Mouse (Mus musculus) CH12.LX (cell line): ENCODE measurements around the gene Ptgdr. TPM values are rescaled to one million over a fixed set of nuclear protein-coding genes. Genes with fewer than 3 reads are reported as not detected.
"Not testable (repeated sequence)": the region's sequence is repeated elsewhere in the genome, so short reads cannot be mapped to it uniquely, and the experiment has no call there.

Source experiments
- DNase-seq: peaks from one replicate; pipeline ENCODE4 v3.0.0-alpha.2; 2013; ENCODE audit errors: extremely low read depth
- H3K27ac ChIP-seq: 2 replicates; pipeline ENCODE4 v1.5.1; 2012; ENCODE audit warnings: low read depth, mild to moderate bottlenecking, control low read depth, moderate library complexity; ENCODE audit not compliant: insufficient read depth
- H3K27me3 ChIP-seq: replicated peaks from 2 replicates; pipeline ENCODE3; 2012; ENCODE audit warnings: inconsistent platforms
- H3K36me3 ChIP-seq, 2 experiments: replicated peaks in 1 of 2; 2 replicates each; pipeline versions ENCODE3 to v1.6.1; 2012; ENCODE audit warnings: inconsistent platforms in 1 of 2, low read length in 1 of 2, mild to moderate bottlenecking in 1 of 2, mixed read lengths in 1 of 2, moderate library complexity in 1 of 2; ENCODE audit not compliant: control insufficient read depth in 1 of 2, insufficient read depth in 1 of 2
- H3K4me1 ChIP-seq, 2 experiments: 2 replicates each; pipeline ENCODE4 v1.6.1; 2012; ENCODE audit warnings: inconsistent platforms in 1 of 2, moderate library complexity in 1 of 2; ENCODE audit not compliant: insufficient read depth in 2 of 2, control insufficient read depth in 1 of 2
- H3K4me2 ChIP-seq: 2 replicates; pipeline ENCODE4 v1.6.1; 2012; ENCODE audit warnings: low read depth, mild to moderate bottlenecking, control low read depth; ENCODE audit not compliant: poor library complexity, insufficient read depth, severe bottlenecking
- H3K4me3 ChIP-seq, 3 experiments: fragments of 150-350 bp in 1 of 3; sonication (generic) in 1 of 3; replicated peaks in 1 of 3; 2 replicates each; pipeline versions ENCODE3 to v1.5.1; 2011 to 2012; ENCODE audit warnings: low read depth in 2 of 3, low read length in 2 of 3, mild to moderate bottlenecking in 2 of 3, moderate library complexity in 2 of 3, control low read depth in 1 of 3, improper control_type of control experiment in 1 of 3, inconsistent platforms in 1 of 3, mixed read lengths in 1 of 3; ENCODE audit not compliant: poor library complexity in 1 of 3
- H3K79me2 ChIP-seq: replicated peaks from 2 replicates; pipeline ENCODE4 v1.6.1; 2012; ENCODE audit warnings: mild to moderate bottlenecking, moderate library complexity; ENCODE audit not compliant: control insufficient read depth, poor library complexity, insufficient read depth, severe bottlenecking; ENCODE audit errors: extremely low read depth
- H3K9ac ChIP-seq: 2 replicates; pipeline ENCODE4 v1.6.1; 2012; ENCODE audit warnings: low read depth, mild to moderate bottlenecking, control low read depth, moderate library complexity; ENCODE audit not compliant: insufficient read depth
- H3K9me3 ChIP-seq: replicated peaks from 2 replicates; pipeline ENCODE3; 2012; ENCODE audit warnings: low read length, inconsistent platforms, mixed read lengths
- BHLHE40 ChIP-seq: IDR thresholded peaks from 2 replicates; pipeline ENCODE4 v1.6.1; 2011; ENCODE audit warnings: mild to moderate bottlenecking, low read depth, low read length, improper control_type of control experiment
- CHD2 ChIP-seq: IDR thresholded peaks from 2 replicates; pipeline ENCODE4 v1.6.1; 2011; ENCODE audit warnings: low read length, improper control_type of control experiment
- ELF1 ChIP-seq: IDR thresholded peaks from 2 replicates; pipeline ENCODE4 v1.6.1; 2014; ENCODE audit warnings: low read depth, mild to moderate bottlenecking, inconsistent platforms, low read length, improper control_type of control experiment
- EP300 ChIP-seq: IDR thresholded peaks from 2 replicates; pipeline ENCODE4 v1.6.1; 2011; ENCODE audit warnings: low read length, improper control_type of control experiment
- ETS1 ChIP-seq: conservative IDR thresholded peaks from 2 replicates; pipeline ENCODE4 v1.6.1; 2012; ENCODE audit warnings: low read depth, mild to moderate bottlenecking, inconsistent platforms, low read length, improper control_type of control experiment, moderate library complexity
- GABPA ChIP-seq: IDR thresholded peaks from 2 replicates; pipeline ENCODE4 v1.6.1; 2012; ENCODE audit warnings: low read depth, low read length, improper control_type of control experiment, inconsistent platforms; ENCODE audit not compliant: insufficient replicate concordance
- JUN ChIP-seq: IDR thresholded peaks from 2 replicates; pipeline ENCODE4 v1.6.1; 2011; ENCODE audit warnings: low read depth, mild to moderate bottlenecking, low read length, improper control_type of control experiment, moderate library complexity; ENCODE audit not compliant: insufficient read depth
- JUND ChIP-seq: conservative IDR thresholded peaks from 2 replicates; pipeline ENCODE4 v1.6.1; 2011; ENCODE audit warnings: low read depth, low read length, improper control_type of control experiment
- MYC ChIP-seq: IDR thresholded peaks from 2 replicates; pipeline ENCODE4 v1.6.1; 2011; ENCODE audit warnings: low read depth, mild to moderate bottlenecking, improper control_type of control experiment, low read length
- RAD21 ChIP-seq: IDR thresholded peaks from 2 replicates; pipeline ENCODE4 v1.6.1; 2011; ENCODE audit warnings: low read depth, mild to moderate bottlenecking, low read length, improper control_type of control experiment, moderate library complexity
- TBP ChIP-seq: conservative IDR thresholded peaks from 2 replicates; pipeline ENCODE4 v1.6.1; 2011; ENCODE audit warnings: low read depth, low read length, improper control_type of control experiment
- ZMIZ1 ChIP-seq: IDR thresholded peaks from 2 replicates; pipeline ENCODE4 v1.6.1; 2012; ENCODE audit warnings: low read depth, mild to moderate bottlenecking, inconsistent platforms, low read length, improper control_type of control experiment
- dilution Hi-C: fragments of 300-500 bp; cut with MboI; formaldehyde crosslinking; loops from 2 replicates; pipeline ENCODE4 v1.14.3; 2020; ENCODE audit warnings: low sequenced_read_pairs; ENCODE audit not compliant: extremely low pct_unique_long_range_greater_than_20kb, extremely low pct_ligation_motif_present
- in situ Hi-C: fragments of 300-500 bp; cut with MboI; formaldehyde crosslinking; loops from 3 replicates; pipeline ENCODE4 v1.14.3; 2019; ENCODE audit warnings: low sequenced_read_pairs, low pct_ligation_motif_present, low pct_unique_long_range_greater_than_20kb, mixed read lengths
- polyA plus RNA-seq: library from polyadenylated mRNA; unstranded; fragments of >175 nt; gene quantifications from 2 replicates; pipeline ENCODE4 v1.2.1, GENCODE M21; 2012; ENCODE audit warnings: low read depth; ENCODE audit not compliant: insufficient read length
- total RNA-seq, 2 experiments: library from RNA; depleted of rRNA; stranded (reverse); fragments of 300-350 nt in 1 of 2; fragments of >200 nt in 1 of 2; gene quantifications; 2 replicates each; pipeline ENCODE4 v1.2.3; 2012 to 2014

The Ptgdr gene
- not detected in 2 replicates for total RNA-seq (2012; rRNA removed)
- not detected in 2 replicates for total RNA-seq (2014; rRNA removed)
- not detected in 2 replicates for polyA plus RNA-seq

- Histone ChIP-seq H3K27me3 (no peaks in the 10 kb centered on the region), H3K4me1 (no peaks in the 10 kb centered on the region), H3K36me3 (no peaks in the 10 kb centered on the region), H3K79me2 (no peaks in the 10 kb centered on the region), H3K4me3 (no peak within 1 kb of the TSS), H3K9me3 (no peaks in the 10 kb centered on the region), H3K27ac (no peak within 1 kb of the TSS), H3K9ac (no peak within 1 kb of the TSS), H3K4me2 (no peak within 1 kb of the TSS)
- DNase-seq, result no peak
- dilution Hi-C loops, result no loop called here
- TF ChIP-seq GABPA (no peak), MYC (no peak), JUN (no peak)
- in situ Hi-C loops, result no loop called here
These were observed at the start of gene Ptgdr for GRCm38 (mm10) chr14:44858868-44859613. Ptgdr (minus strand) TSS chr14:44859375.

GRCm38 (mm10) chr14:44907774-44908173 is 48.6 kb upstream of the Ptgdr start:
- DNase-seq, result no peak
- H3K36me3 ChIP-seq, result no peaks in the 10 kb centered on the region
- H3K27ac ChIP-seq, result no peak overlapping the region
- no peak overlapping the region for H3K4me2 ChIP-seq
- no peak overlapping the region for H3K9ac ChIP-seq
- dilution Hi-C loops, result no loop called here
- H3K27me3 ChIP-seq, result no peaks in the 10 kb centered on the region
- TF ChIP-seq GABPA, result no peak
- TF ChIP-seq, all 38 proteins: peak for 0
- Histone ChIP-seq H3K4me3 (no peak overlapping the region), H3K9me3 (no peaks in the 10 kb centered on the region), H3K4me1 (no peaks in the 10 kb centered on the region), H3K79me2 (no peaks in the 10 kb centered on the region)
- in situ Hi-C loops, result no loop called here

DNA sequence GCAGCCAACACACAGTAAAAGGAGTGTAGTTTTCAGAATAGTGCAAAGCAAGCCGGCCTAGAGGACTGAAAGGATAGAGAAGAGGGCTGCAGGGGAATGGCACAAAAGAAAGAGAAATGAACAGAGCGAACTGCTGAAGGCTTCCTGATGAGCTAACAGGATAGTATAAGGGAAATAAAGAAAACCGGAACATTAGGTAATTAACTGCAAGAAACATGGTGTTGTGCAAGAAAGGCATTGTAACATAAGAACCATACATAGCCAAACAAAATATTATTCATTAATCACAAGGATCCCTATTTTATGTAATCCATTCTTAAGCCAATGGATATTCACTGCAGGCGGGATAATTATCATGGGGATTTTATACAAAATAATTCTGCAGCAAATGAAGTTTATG is 45.0 kb upstream of the Ptgdr start:
- H3K36me3 ChIP-seq, result no peaks in the 10 kb centered on the region
- H3K27me3 ChIP-seq, result no peaks in the 10 kb centered on the region
- no peaks in the 10 kb centered on the region for H3K79me2 ChIP-seq
- no peak overlapping the region for H3K27ac ChIP-seq
- dilution Hi-C loops (no loop called here), in situ Hi-C loops (no loop called here)
- no peak overlapping the region for H3K4me3 ChIP-seq
- H3K4me2 ChIP-seq, result no peak overlapping the region
- no peaks in the 10 kb centered on the region for H3K4me1 ChIP-seq
- TF ChIP-seq CHD2 (no peak), JUND (no peak), EP300 (no peak), ELF1 (no peak), BHLHE40 (no peak), TBP (no peak), RAD21 (no peak), ETS1 (no peak), ZMIZ1 (no peak)
- no peak for DNase-seq
- H3K9ac ChIP-seq, result no peak overlapping the region
- H3K9me3 ChIP-seq, result no peaks in the 10 kb centered on the region

DNA sequence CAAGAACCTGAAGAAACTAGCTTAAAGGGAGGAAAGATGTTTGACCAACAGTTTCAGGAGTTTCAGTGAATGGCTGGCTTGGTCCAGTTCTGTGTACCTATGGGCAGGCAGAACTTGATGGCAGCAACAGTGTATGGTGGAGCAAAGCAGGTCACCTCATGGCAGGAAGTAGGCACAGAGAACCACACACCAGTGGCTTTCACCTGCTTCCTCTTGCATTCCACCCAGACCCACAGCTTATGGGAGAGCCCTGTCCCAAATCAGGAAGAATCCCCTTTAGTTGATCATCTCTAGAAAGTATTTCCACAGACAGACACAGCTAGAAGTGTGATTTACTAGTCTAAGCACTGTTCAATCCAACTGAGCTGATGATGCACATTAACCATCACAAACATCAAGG is 42.6 kb upstream of the Ptgdr start:
- H3K9me3 ChIP-seq, H3K27ac ChIP-seq, H3K4me2 ChIP-seq, H3K27me3 ChIP-seq, DNase-seq, in situ Hi-C loops, dilution Hi-C loops, H3K4me1 ChIP-seq, H3K4me3 ChIP-seq, H3K9ac ChIP-seq, H3K79me2 ChIP-seq, H3K36me3 ChIP-seq: not testable (repeated sequence)
